Mouse (Mus musculus) cerebellum, adult 2 months (tissue): ENCODE results near the gene Klhl24.

Experiments
- CTCF ChIP-seq: fragments of 200-500 bp; IDR thresholded peaks from 2 replicates; pipeline ENCODE4 v1.5.1; 2011; ENCODE audit warnings: low read depth, mild to moderate bottlenecking, control low read depth, low read length, moderate library complexity, borderline replicate concordance; ENCODE audit not compliant: insufficient read depth
- POLR2A ChIP-seq: fragments of 200-500 bp; IDR thresholded peaks from 2 replicates; pipeline ENCODE4 v1.6.1; 2011; ENCODE audit warnings: low read length, control low read depth, borderline replicate concordance; ENCODE audit not compliant: insufficient read depth

DNA sequence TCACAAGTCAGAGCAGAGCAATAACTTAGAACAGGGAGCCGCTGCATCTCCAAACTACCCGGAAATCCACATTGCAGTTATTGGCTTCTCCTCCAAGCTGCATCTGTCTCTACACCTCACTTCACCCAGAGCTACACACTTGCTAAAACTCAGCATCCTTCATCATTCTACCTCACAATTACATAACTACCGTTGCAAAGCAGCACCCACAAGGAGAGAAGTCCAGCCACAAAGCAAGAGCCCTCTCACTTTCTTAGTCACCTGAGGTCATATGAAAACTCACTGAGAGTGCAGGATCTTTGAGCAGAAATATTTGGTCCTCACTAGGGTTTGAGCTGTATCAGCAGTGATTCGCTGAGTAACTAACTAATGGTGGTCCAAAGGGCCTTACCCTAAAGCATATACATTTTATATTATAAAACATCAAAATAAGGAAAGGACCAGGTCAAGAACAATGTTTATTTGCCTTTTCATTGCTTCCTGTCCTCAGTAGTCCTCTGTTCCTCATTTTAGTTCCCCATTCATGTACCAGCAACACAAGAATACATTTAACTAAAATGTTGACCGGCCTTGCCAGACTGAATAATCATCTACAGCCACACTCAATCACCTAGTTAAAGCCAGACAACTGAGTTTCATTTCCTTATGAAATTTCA lies 12.0 kb upstream of the Klhl24 start:
- no peak for TF ChIP-seq CTCF
- TF ChIP-seq POLR2A: no peak
